Mouse (Mus musculus) kidney, embryonic 15.5 days (tissue): Measurements from ENCODE around the gene Brwd1. TPM values are rescaled to one million over a fixed set of nuclear protein-coding genes. Genes with fewer than 3 reads are reported as not detected.
"Not testable (repeated sequence)": the region's sequence is repeated elsewhere in the genome, so short reads cannot be mapped to it uniquely, and the experiment has no call there.

Experiments used
- ATAC-seq: fragments of 200-750 bp; cut with Nextera tagmentation; replicated peaks from 2 replicates; pipeline ENCODE4 v1.8.0; 2017; ENCODE audit warnings: moderate TSS enrichment; ENCODE audit not compliant: low FRiP score
- H3K27ac ChIP-seq: fragments of 300-500 bp; sonication (generic); 2 replicates; pipeline ENCODE4 v1.5.1; 2015; ENCODE audit warnings: mild to moderate bottlenecking, inconsistent platforms
- H3K27me3 ChIP-seq: fragments of 300-500 bp; sonication (generic); 2 replicates; pipeline ENCODE4 v1.6.1; 2015; ENCODE audit warnings: inconsistent platforms
- H3K36me3 ChIP-seq: fragments of 300-500 bp; sonication (generic); 2 replicates; pipeline ENCODE4 v1.6.1; 2015; ENCODE audit warnings: inconsistent platforms
- H3K4me1 ChIP-seq: fragments of 300-500 bp; sonication (generic); 2 replicates; pipeline ENCODE4 v1.6.1; 2015; ENCODE audit warnings: inconsistent platforms
- H3K4me2 ChIP-seq: fragments of 300-500 bp; sonication (generic); 2 replicates; pipeline ENCODE4 v1.6.1; 2015; ENCODE audit warnings: moderate library complexity, mild to moderate bottlenecking, inconsistent platforms
- H3K4me3 ChIP-seq: fragments of 300-500 bp; sonication (generic); replicated peaks from 2 replicates; pipeline ENCODE4 v1.5.1; 2015; ENCODE audit warnings: mild to moderate bottlenecking, inconsistent platforms
- H3K9ac ChIP-seq: fragments of 300-500 bp; sonication (generic); 2 replicates; pipeline ENCODE4 v1.6.1; 2015; ENCODE audit warnings: mild to moderate bottlenecking, inconsistent platforms
- H3K9me3 ChIP-seq: fragments of 300-500 bp; sonication (generic); replicated peaks from 2 replicates; pipeline ENCODE4 v1.6.1; 2016; ENCODE audit warnings: inconsistent platforms
- WGBS: fragments of 180-500 bp; shearing (Covaris S2); methylation state at CpG from one replicate; pipeline ENCODE4 v1.1.7; 2015; ENCODE audit warnings: mixed read lengths; 5-methylcytosine and 5-hydroxymethylcytosine counted together
- microRNA-seq: library from miRNA; unstranded; fragments of <30 nt; microRNA quantifications from one replicate; pipeline ENCODE4, GENCODE M21; 2016
- polyA plus RNA-seq: library from polyadenylated mRNA; unstranded; fragments of >200 nt; fragmentation: Nextera tagmentation; extraction: Ambion mirVana; gene quantifications from 2 replicates; pipeline ENCODE4 v1.2.1, GENCODE M21; 2015

Brwd1 gene
- polyA plus RNA-seq, 1 experiment from 2014 or later: 85.5 TPM

- not testable (repeated sequence) for H3K4me3 ChIP-seq, H3K27me3 ChIP-seq, H3K4me1 ChIP-seq, H3K9ac ChIP-seq, H3K27ac ChIP-seq, H3K4me2 ChIP-seq, ATAC-seq, H3K36me3 ChIP-seq, H3K9me3 ChIP-seq
- WGBS: 89% methylated on average over 2 of the region's 2 CpGs
Measured at GRCm38 (mm10) chr16:95960689-95961088, 121.6 kb downstream of the Brwd1 start.

- H3K9ac ChIP-seq: no peak overlapping the region
- no peak for ATAC-seq
Measured at GRCm38 (mm10) chr16:95958080-95958479, 124.2 kb downstream of the Brwd1 start.

GRCm38 (mm10) chr16:95956618-95957017 lies 125.7 kb downstream of the Brwd1 start:
- no peak overlapping the region for H3K4me2 ChIP-seq
- no peak overlapping the region for H3K27ac ChIP-seq
- H3K4me1 ChIP-seq: no peaks in the 10 kb centered on the region
- H3K9me3 ChIP-seq: no peaks in the 10 kb centered on the region
- no peak for ATAC-seq
- H3K27me3 ChIP-seq: no peaks in the 10 kb centered on the region
- no peak overlapping the region for H3K4me3 ChIP-seq
- 69% methylated on average over 5 of the region's 5 CpGs for WGBS
- no peaks in the 10 kb centered on the region for H3K36me3 ChIP-seq
- H3K9ac ChIP-seq: no peak overlapping the region

More at GRCm38 (mm10) chr16:95958080-95958479, 124.2 kb downstream of the Brwd1 start:
- Histone ChIP-seq H3K4me3 (no peak overlapping the region), H3K27me3 (no peaks in the 10 kb centered on the region), H3K9me3 (no peaks in the 10 kb centered on the region), H3K4me2 (no peak overlapping the region), H3K36me3 (no peaks in the 10 kb centered on the region), H3K4me1 (no peaks in the 10 kb centered on the region), H3K27ac (no peak overlapping the region)
- WGBS: 56% methylated on average over 8 of the region's 8 CpGs

- Histone ChIP-seq H3K27me3 (no peaks in the 10 kb centered on the region), H3K36me3 (no peaks in the 10 kb centered on the region), H3K9me3 (no peaks in the 10 kb centered on the region), H3K27ac (no peak overlapping the region), H3K4me1 (no peaks in the 10 kb centered on the region), H3K9ac (no peak overlapping the region), H3K4me3 (no peak overlapping the region), H3K4me2 (no peak overlapping the region)
- WGBS: 71% methylated on average over 5 of the region's 5 CpGs
- ATAC-seq: no peak
Measured at GRCm38 (mm10) chr16:95955716-95956346, 126.5 kb downstream of the Brwd1 start.

- Histone ChIP-seq H3K27me3 (no peaks in the 10 kb centered on the region), H3K4me2 (no peak overlapping the region), H3K27ac (no peak overlapping the region), H3K36me3 (no peaks in the 10 kb centered on the region), H3K4me1 (no peaks in the 10 kb centered on the region), H3K9ac (no peak overlapping the region), H3K4me3 (no peak overlapping the region), H3K9me3 (no peaks in the 10 kb centered on the region)
- no peak for ATAC-seq
- 90% methylated on average over 3 of the region's 3 CpGs for WGBS
Measured at GRCm38 (mm10) chr16:95954341-95954740, 128.0 kb downstream of the Brwd1 start.

GRCm38 (mm10) chr16:95953159-95953650 lies 129.1 kb downstream of the Brwd1 start:
- H3K4me3 ChIP-seq: no peak overlapping the region
- no peaks in the 10 kb centered on the region for H3K9me3 ChIP-seq
- H3K27me3 ChIP-seq: no peaks in the 10 kb centered on the region
- no peaks in the 10 kb centered on the region for H3K4me1 ChIP-seq
- H3K9ac ChIP-seq: no peak overlapping the region
- WGBS: 92% methylated on average over 4 of the region's 4 CpGs
- no peak overlapping the region for H3K4me2 ChIP-seq
- no peak overlapping the region for H3K27ac ChIP-seq
- no peaks in the 10 kb centered on the region for H3K36me3 ChIP-seq
- ATAC-seq: no peak

- Histone ChIP-seq H3K27me3 (no peaks in the 10 kb centered on the region), H3K4me3 (no peak overlapping the region), H3K4me1 (no peaks in the 10 kb centered on the region), H3K36me3 (no peaks in the 10 kb centered on the region), H3K9me3 (no peaks in the 10 kb centered on the region), H3K27ac (no peak overlapping the region), H3K9ac (no peak overlapping the region), H3K4me2 (no peak overlapping the region)
- ATAC-seq: no peak
- 98% methylated on average over 2 of the region's 2 CpGs for WGBS
Measured at GRCm38 (mm10) chr16:95951471-95951870, 130.9 kb downstream of the Brwd1 start.

- H3K4me1 ChIP-seq: peaks cover 4% of the 10 kb centered on the region; the same call in 1 of the 2 replicates
- ATAC-seq: 0 out of 2 replicates have a peak, but pooled peaks have one; percentile 43
- H3K4me3 ChIP-seq: no peak overlapping the region
- H3K9me3 ChIP-seq: no peaks in the 10 kb centered on the region
- no peaks in the 10 kb centered on the region for H3K27me3 ChIP-seq
- no peaks in the 10 kb centered on the region for H3K36me3 ChIP-seq
- no peak overlapping the region for H3K9ac ChIP-seq
- H3K27ac ChIP-seq: no peak overlapping the region
- H3K4me2 ChIP-seq: no peak overlapping the region
- WGBS: 26% methylated on average over 20 of the region's 20 CpGs
Measured at GRCm38 (mm10) chr16:95945389-95946311, 136.7 kb downstream of the Brwd1 start.

GRCm38 (mm10) chr16:95943186-95943585 lies 139.1 kb downstream of the Brwd1 start:
- Histone ChIP-seq H3K9me3 (no peaks in the 10 kb centered on the region), H3K4me1 (peaks cover 4% of the 10 kb centered on the region; the same call in 1 of the 2 replicates), H3K4me2 (no peak overlapping the region), H3K27me3 (no peaks in the 10 kb centered on the region), H3K27ac (no peak overlapping the region), H3K36me3 (no peaks in the 10 kb centered on the region), H3K9ac (no peak overlapping the region), H3K4me3 (no peak overlapping the region)
- ATAC-seq: no peak
- 85% methylated on average over 6 of the region's 6 CpGs for WGBS

Small RNAs within 50 kb of the gene (microRNA-seq; reads per million reads assigned to microRNA genes)
- gene Gm27833: not detected

Other genes starting within 250 kb of the Brwd1 start
- gene Psmg1, start 91.6 kb downstream of the Brwd1 start, polyA plus RNA-seq: 90.1 and 90.4 TPM in 2 replicates
- 696 and 818 TPM in 2 replicates for gene Hmgn1, start 45.2 kb upstream of the Brwd1 start, polyA plus RNA-seq
- gene Wrb, start 62.9 kb upstream of the Brwd1 start, polyA plus RNA-seq: 67.1 and 68.6 TPM in 2 replicates
- 0.91 and 1.5 TPM in 2 replicates for gene Lca5l, start 109.7 kb upstream of the Brwd1 start, polyA plus RNA-seq
- 10.1 and 10.2 TPM in 2 replicates for gene Sh3bgr, start 117.9 kb upstream of the Brwd1 start, polyA plus RNA-seq
- 2.4 and 3.2 TPM in 2 replicates for gene B3galt5, start 153.3 kb upstream of the Brwd1 start, polyA plus RNA-seq